Mouse (Mus musculus): Measurements from ENCODE around the gene Rps15a. TPM values are rescaled to one million over a fixed set of nuclear protein-coding genes. Genes with fewer than 3 reads are reported as not detected.

Rps15a gene
- total RNA-seq, 1 experiment from 2014 or later = 882 TPM

Other genes with a start within 250 kb of the Rps15a start
- 246 and 295 TPM in 2 replicates for gene Arl6ip1, start 13.5 kb upstream of the Rps15a start, total RNA-seq (2017)
- gene Smg1, start 127.5 kb upstream of the Rps15a start, total RNA-seq (2017) = 61.4 and 70.0 TPM in 2 replicates